Mouse (Mus musculus): ENCODE data around the gene Lyl1.
A peak's percentile ranks its signal among the peaks of the same experiment; 100 is the strongest.

Gene Lyl1

GRCm38 (mm10) chr8:84742171-84743053 is 41.2 kb downstream of the Lyl1 start:
- DNase-seq (ENCODE audit: low spot score in 2 of 2): peak; percentile 75 to 79

GRCm38 (mm10) chr8:84743054-84743415 is 41.8 kb downstream of the Lyl1 start:
- no peak for DNase-seq (ENCODE audit: low spot score in 2 of 2)

- DNase-seq (ENCODE audit: low spot score in 2 of 2): peak; percentile 81 to 84
Observed at GRCm38 (mm10) chr8:84743517-84744420, 42.5 kb downstream of the Lyl1 start.

- DNase-seq (ENCODE audit: low spot score in 2 of 2): no peak
Observed at GRCm38 (mm10) chr8:84745032-84745925, 44.0 kb downstream of the Lyl1 start.

- no peak for DNase-seq (ENCODE audit: low spot score in 2 of 2)
Observed at GRCm38 (mm10) chr8:84749519-84749918, 48.3 kb downstream of the Lyl1 start.

GRCm38 (mm10) chr8:84752734-84753582 is 51.7 kb downstream of the Lyl1 start:
- DNase-seq (ENCODE audit: low spot score in 2 of 2): no peak
